In the genomic region with DNA sequence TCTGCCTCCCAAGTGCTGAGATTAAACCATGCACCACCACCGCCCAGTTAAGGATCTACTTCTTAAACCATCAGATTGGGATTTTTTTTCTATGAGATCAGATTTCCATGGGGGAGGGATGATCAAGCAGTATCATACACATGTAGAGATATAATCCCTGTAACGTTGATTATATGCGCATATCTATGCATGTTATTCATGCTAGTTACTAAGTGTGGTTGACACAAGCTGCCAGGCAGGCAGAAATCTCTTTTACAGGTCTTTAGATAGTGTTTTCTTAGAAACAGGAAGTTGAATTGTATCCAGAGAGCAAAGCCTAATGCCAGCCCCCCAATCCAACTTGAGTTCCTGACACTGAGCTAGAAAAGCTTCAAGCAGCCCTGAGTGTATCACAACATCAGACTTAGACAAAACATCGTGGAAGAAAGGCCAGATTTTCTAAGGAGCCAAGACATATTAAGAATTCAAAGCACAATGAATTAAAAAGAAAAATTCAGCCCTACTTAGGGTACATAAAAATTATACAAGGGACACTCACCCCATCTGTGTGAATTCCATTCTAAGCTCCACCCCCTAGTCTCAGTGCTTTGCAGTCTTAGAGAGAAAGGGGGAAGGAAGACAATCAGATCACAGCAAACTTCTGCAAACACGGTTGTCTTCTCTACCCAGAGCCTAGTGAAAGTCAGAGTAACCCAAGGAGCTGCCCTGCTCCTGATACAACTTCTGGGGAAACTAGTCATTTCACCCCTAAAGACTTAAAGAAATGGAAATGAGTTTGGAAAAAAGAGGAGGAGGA, we compare ENCODE assay signal across 23 mouse cellular contexts. TPM values are rescaled to one million over a fixed set of nuclear protein-coding genes. Genes with fewer than 3 reads are reported as not detected.
DNase-seq lines count a peak whose midpoint lies in the region; ATAC-seq and TF ChIP-seq lines count a peak whose summit lies in the region.
"Had no signal": no experiment of that assay in that cellular context is flagged by ENCODE, and none has a peak within 500 bp of the region (broad histone marks: within the 10 kb centered on the region; RNA-seq: fewer than 3 reads in every experiment).

No protein-coding gene starts in this region.

- no peak overlapping the region for H3K9ac ChIP-seq in forebrain, embryonic 14.5 days (ENCODE audit: low read length)
- no peak overlapping the region for H3K9ac ChIP-seq in forebrain, embryonic 11.5 days (ENCODE audit: low read length)
- H3K9ac ChIP-seq: embryonic facial prominence, embryonic 12.5 days; forebrain, embryonic 12.5 days; heart, embryonic 15.5 days; hindbrain, embryonic 14.5 days had no signal

- intact Hi-C loops in left cerebral cortex, postnatal 10 days (cut with DNase I): no loop called here

- DNase-seq in forebrain, embryonic 14.5 days (ENCODE audit: low spot score): peak; percentile 6
- no peak for DNase-seq in forebrain, embryonic 11.5 days (ENCODE audit: low spot score)
- DNase-seq in G1E (ENCODE audit: low spot score): no peak
- DNase-seq in thymus, postnatal 36 days: no peak
- no peak for DNase-seq in left cerebral cortex, postnatal 10 days (ENCODE audit: extremely low spot score in 1 of 2, low spot score in 2 of 2)
- DNase-seq in adipocyte (ENCODE audit: low spot score): no peak
- DNase-seq: adrenal gland, adult 8-10 months; adrenal gland, postnatal 36 days; cerebellum, adult 2 months; cerebellum, postnatal 14 days; gastrocnemius, postnatal 10 days; heart, adult 2 months; heart, postnatal 14 days had no signal

- H3K27me3 ChIP-seq in forebrain, embryonic 14.5 days (replicated peaks; ENCODE audit: control insufficient read depth, insufficient read depth, low read length): no peaks in the 10 kb centered on the region
- no peaks in the 10 kb centered on the region for H3K27me3 ChIP-seq in forebrain, embryonic 11.5 days (ENCODE audit: control insufficient read depth, insufficient read depth, low read length)
- no peaks in the 10 kb centered on the region for H3K27me3 ChIP-seq in G1E (ENCODE audit: insufficient read depth, low read length)
- H3K27me3 ChIP-seq: CH12.LX; embryonic facial prominence, embryonic 12.5 days; forebrain, embryonic 12.5 days; heart, embryonic 15.5 days had no signal

- H3K4me3 ChIP-seq in forebrain, embryonic 14.5 days (ENCODE audit: low read depth, low read length): no peak overlapping the region
- no peak overlapping the region for H3K4me3 ChIP-seq in forebrain, embryonic 11.5 days (ENCODE audit: low read depth, low read length)
- no peak overlapping the region for H3K4me3 ChIP-seq in G1E (ENCODE audit: low read depth, low read length)
- H3K4me3 ChIP-seq: embryonic facial prominence, embryonic 12.5 days; forebrain, embryonic 12.5 days; heart, adult 2 months; heart, embryonic 15.5 days; hindbrain, embryonic 10.5 days had no signal

- H3K9me3 ChIP-seq in forebrain, embryonic 14.5 days (replicated peaks; ENCODE audit: control insufficient read depth, low read length): no peaks in the 10 kb centered on the region
- H3K9me3 ChIP-seq in forebrain, embryonic 11.5 days (ENCODE audit: control insufficient read depth, low read length): no peaks in the 10 kb centered on the region
- no peaks in the 10 kb centered on the region for H3K9me3 ChIP-seq in G1E (replicated peaks)
- H3K9me3 ChIP-seq: embryonic facial prominence, embryonic 12.5 days; forebrain, embryonic 12.5 days; heart, embryonic 15.5 days; hindbrain, embryonic 10.5 days had no signal

- H3K4me2 ChIP-seq in forebrain, embryonic 14.5 days (ENCODE audit: low read length): no peak overlapping the region
- no peak overlapping the region for H3K4me2 ChIP-seq in forebrain, embryonic 11.5 days (ENCODE audit: low read depth, low read length, severe bottlenecking)
- H3K4me2 ChIP-seq: embryonic facial prominence, embryonic 12.5 days; forebrain, embryonic 12.5 days; heart, embryonic 11.5 days; heart, embryonic 15.5 days; hindbrain, embryonic 14.5 days had no signal

- WGBS in forebrain, embryonic 14.5 days: 77% methylated on average over 5 of the region's 5 CpGs
- 85% methylated on average over 5 of the region's 5 CpGs for WGBS in forebrain, embryonic 11.5 days

- H3K4me1 ChIP-seq in forebrain, embryonic 14.5 days (ENCODE audit: control insufficient read depth, insufficient read depth, low read length): no peaks in the 10 kb centered on the region
- no peaks in the 10 kb centered on the region for H3K4me1 ChIP-seq in forebrain, embryonic 11.5 days (replicated peaks; ENCODE audit: control insufficient read depth, insufficient read depth, low read length)
- peaks cover 14% of the 10 kb centered on the region; the same call in 1 of the 2 replicates for H3K4me1 ChIP-seq in G1E (ENCODE audit: insufficient read depth, low read depth, low read length)
- H3K4me1 ChIP-seq: forebrain, embryonic 12.5 days had no signal

- no peak overlapping the region for H3K27ac ChIP-seq in forebrain, embryonic 14.5 days (ENCODE audit: low read depth, low read length)
- no peak overlapping the region for H3K27ac ChIP-seq in forebrain, embryonic 11.5 days (ENCODE audit: low read depth, low read length)
- H3K27ac ChIP-seq: embryonic facial prominence, embryonic 12.5 days; forebrain, embryonic 12.5 days; heart, adult 2 months; heart, embryonic 15.5 days; hindbrain, embryonic 10.5 days; hindbrain, embryonic 14.5 days had no signal

- no peak for TF ChIP-seq CTCF in G1E (IDR thresholded peaks at IDR 0.05; ENCODE audit: low read depth, low read length)

- no peaks in the 10 kb centered on the region for H3K36me3 ChIP-seq in forebrain, embryonic 14.5 days (ENCODE audit: control insufficient read depth, insufficient read depth, low read length)
- no peaks in the 10 kb centered on the region for H3K36me3 ChIP-seq in forebrain, embryonic 11.5 days (ENCODE audit: control insufficient read depth, insufficient read depth, low read length)
- peaks cover 4% of the 10 kb centered on the region for H3K36me3 ChIP-seq in G1E (replicated peaks)
- H3K36me3 ChIP-seq: embryonic facial prominence, embryonic 12.5 days; forebrain, embryonic 12.5 days; heart, embryonic 15.5 days; hindbrain, embryonic 10.5 days had no signal

- no peak for ATAC-seq in forebrain, embryonic 14.5 days
- ATAC-seq in forebrain, embryonic 11.5 days (replicated peaks; ENCODE audit: low FRiP score): no peak
- peak; percentile 61 for ATAC-seq in G1E (ENCODE audit: extremely low read depth, insufficient number of reproducible peaks, low FRiP score, poor library complexity, severe bottlenecking)
- peak; percentile 79 for ATAC-seq in common myeloid progenitor, adult 5-6 weeks (replicated peaks; ENCODE audit: low read depth, poor library complexity, severe bottlenecking)
- peak; percentile 53; the same call in 1 of the 2 replicates for ATAC-seq in megakaryocyte, adult 5-6 weeks (ENCODE audit: poor library complexity, severe bottlenecking)
- ATAC-seq: intestine, postnatal 0 days had no signal

RNA-seq across cellular contexts. Expression of a gene that starts 22.9 kb away (rescaled TPM):
- polyA plus RNA-seq in forebrain, embryonic 14.5 days (2014; fragmentation: Nextera tagmentation; extraction: Ambion mirVana): 2.4 and 4.5 TPM in 2 replicates
- polyA plus RNA-seq in forebrain, embryonic 11.5 days (2014; fragmentation: Nextera tagmentation; extraction: Ambion mirVana): 3.0 and 5.3 TPM in 2 replicates
- total RNA-seq in G1E (2014; fragmentation: Nextera tagmentation) (37.6 and 42.5 TPM in 2 replicates), G1E (2017) (44.1 and 46.0 TPM in 2 replicates)
- polyA plus RNA-seq in G1E (2012): 2.3 and 2.6 TPM in 2 replicates
- total RNA-seq in common myeloid progenitor, adult 5-6 weeks (2017): 16.3 and 18.5 TPM in 2 replicates
- 15.3 and 17.3 TPM in 2 replicates for total RNA-seq in megakaryocyte, adult 5-6 weeks (2015)
- 22.8 and 26.9 TPM in 2 replicates for total RNA-seq in megakaryocyte, adult 5-6 weeks (2017)
- 10 to 100 TPM; 17.0 to 19.3 TPM for total RNA-seq in left cerebral cortex, postnatal 10 days (2021)

Comparison
In these comparisons a context has a peak if more than half of its experiments do, and no peak if none do; other contexts are left out.
1. ATAC-seq: peak in G1E (single experiment), common myeloid progenitor, adult 5-6 weeks (single experiment) and megakaryocyte, adult 5-6 weeks (single experiment); none in forebrain, embryonic 14.5 days (single experiment) and forebrain, embryonic 11.5 days (single experiment).